Mouse (Mus musculus) forebrain, embryonic 15.5 days (tissue): Measurements from ENCODE around the gene Wbp11. TPM values are rescaled to one million over a fixed set of nuclear protein-coding genes. Genes with fewer than 3 reads are reported as not detected.

Experiments used
- ATAC-seq: fragments of 200-750 bp; cut with Nextera tagmentation; replicated peaks from 2 replicates; pipeline ENCODE4 v1.8.0; 2017; ENCODE audit warnings: mild to moderate bottlenecking, moderate TSS enrichment, moderate library complexity
- H3K27ac ChIP-seq: fragments of 300-500 bp; sonication (generic); replicated peaks from 2 replicates; pipeline ENCODE4 v1.5.1; 2015; ENCODE audit warnings: mild to moderate bottlenecking, inconsistent platforms
- H3K27me3 ChIP-seq: fragments of 300-500 bp; sonication (generic); 2 replicates; pipeline ENCODE4 v1.6.1; 2015; ENCODE audit warnings: inconsistent platforms
- H3K36me3 ChIP-seq: fragments of 300-500 bp; sonication (generic); 2 replicates; pipeline ENCODE4 v1.6.1; 2015; ENCODE audit warnings: mild to moderate bottlenecking, inconsistent platforms
- H3K4me1 ChIP-seq: fragments of 300-500 bp; sonication (generic); 2 replicates; pipeline ENCODE4 v1.6.1; 2015; ENCODE audit warnings: inconsistent platforms
- H3K4me2 ChIP-seq: fragments of 300-500 bp; sonication (generic); replicated peaks from 2 replicates; pipeline ENCODE4 v1.6.1; 2015; ENCODE audit warnings: mild to moderate bottlenecking, inconsistent platforms
- H3K4me3 ChIP-seq: fragments of 300-500 bp; sonication (generic); 2 replicates; pipeline ENCODE4 v1.5.1; 2015; ENCODE audit warnings: mild to moderate bottlenecking, inconsistent platforms
- H3K9ac ChIP-seq: fragments of 300-500 bp; sonication (generic); replicated peaks from 2 replicates; pipeline ENCODE4 v1.6.1; 2015; ENCODE audit warnings: mild to moderate bottlenecking, inconsistent platforms
- H3K9me3 ChIP-seq: fragments of 300-500 bp; sonication (generic); 2 replicates; pipeline ENCODE4 v1.6.1; 2016; ENCODE audit warnings: inconsistent platforms
- WGBS: fragments of 180-500 bp; shearing (Covaris S2); methylation state at CpG from one replicate; pipeline ENCODE4 v1.1.7; 2015; ENCODE audit warnings: mixed read lengths; 5-methylcytosine and 5-hydroxymethylcytosine counted together
- microRNA-seq: library from miRNA; unstranded; fragments of <30 nt; microRNA quantifications from one replicate; pipeline ENCODE4, GENCODE M21; 2016
- polyA plus RNA-seq: library from polyadenylated mRNA; unstranded; fragments of >200 nt; fragmentation: Nextera tagmentation; extraction: Ambion mirVana; gene quantifications from 2 replicates; pipeline ENCODE4 v1.2.1, GENCODE M21; 2015

The Wbp11 gene
- polyA plus RNA-seq, 1 experiment from 2014 or later, result 82.5 TPM

DNA sequence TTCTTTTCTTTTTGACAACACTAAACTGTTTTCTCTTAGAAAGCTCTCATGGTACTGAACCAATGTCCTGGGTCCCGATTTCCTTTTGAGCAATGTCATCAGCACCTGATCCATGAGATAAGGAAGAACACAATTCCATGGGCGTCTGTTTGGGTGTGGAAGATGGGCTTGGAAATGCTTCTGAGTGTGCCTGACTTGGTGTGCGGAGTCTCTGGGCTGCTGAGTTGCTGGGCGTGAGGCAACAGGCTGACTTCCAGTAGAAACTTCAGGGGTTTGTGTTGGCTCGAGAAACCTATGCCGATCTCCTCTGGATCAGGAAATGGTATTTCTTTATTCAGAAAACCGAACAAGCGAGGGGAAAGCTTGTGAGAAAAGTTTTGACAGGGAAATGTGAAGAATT is 58.9 kb downstream of the Wbp11 start:
- no peak overlapping the region for H3K4me2 ChIP-seq
- 89% methylated on average over 8 of the region's 8 CpGs for WGBS
- no peak overlapping the region for H3K27ac ChIP-seq
- H3K4me3 ChIP-seq, result no peak overlapping the region
- no peaks in the 10 kb centered on the region for H3K4me1 ChIP-seq
- no peak for ATAC-seq
- H3K9me3 ChIP-seq, result no peaks in the 10 kb centered on the region
- H3K9ac ChIP-seq, result no peak overlapping the region
- H3K36me3 ChIP-seq, result no peaks in the 10 kb centered on the region
- no peaks in the 10 kb centered on the region for H3K27me3 ChIP-seq

DNA sequence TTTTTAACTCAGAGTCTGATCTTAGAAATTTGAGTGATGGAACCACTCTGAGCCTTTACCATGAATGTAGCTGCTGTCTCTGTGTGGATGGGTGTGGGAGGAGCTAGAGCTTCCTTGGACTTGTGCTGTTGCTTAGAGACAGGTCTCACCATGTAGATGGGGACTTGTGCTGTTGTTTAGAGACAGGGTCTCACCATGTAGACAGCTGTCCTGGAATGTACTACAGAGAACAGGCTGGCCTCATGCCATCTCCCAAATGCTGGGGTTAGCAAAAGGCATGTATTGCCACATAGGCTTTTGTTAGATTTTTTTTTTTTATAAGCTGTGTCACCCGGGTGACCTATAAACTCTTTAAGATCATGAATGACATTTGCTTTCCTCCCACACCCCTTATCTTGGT is 64.1 kb downstream of the Wbp11 start:
- no peak overlapping the region for H3K4me2 ChIP-seq
- H3K9me3 ChIP-seq, result no peaks in the 10 kb centered on the region
- no peak overlapping the region for H3K4me3 ChIP-seq
- H3K9ac ChIP-seq, result no peak overlapping the region
- no peak for ATAC-seq
- no peak overlapping the region for H3K27ac ChIP-seq
- no peaks in the 10 kb centered on the region for H3K36me3 ChIP-seq
- no peaks in the 10 kb centered on the region for H3K27me3 ChIP-seq
- WGBS, result 88% methylated on average over 1 of the region's 1 CpGs
- H3K4me1 ChIP-seq, result no peaks in the 10 kb centered on the region

Small RNAs within 50 kb of the gene (microRNA-seq; reads per million reads assigned to microRNA genes)
- gene Gm44364, result not detected

Other genes with a start within 250 kb of the Wbp11 start
- 0.29 and 0.34 TPM in 2 replicates for gene Plbd1, start 166.3 kb downstream of the Wbp11 start, polyA plus RNA-seq
- 0.05 TPM in 2 replicates for gene Gucy2c, start 46.5 kb downstream of the Wbp11 start, polyA plus RNA-seq
- 0.97 and 1.1 TPM in 2 replicates for gene Hist4h4, start 23.8 kb downstream of the Wbp11 start, polyA plus RNA-seq
- gene H2afj, start 20.0 kb downstream of the Wbp11 start, polyA plus RNA-seq, result 120 and 132 TPM in 2 replicates
- gene BC049715, start 607 bp downstream of the Wbp11 start, polyA plus RNA-seq, result 0.93 and 1.1 TPM in 2 replicates
- gene Smco3, start 7.2 kb upstream of the Wbp11 start, polyA plus RNA-seq, result 0.18 TPM in 1 of 2 replicates, not detected in the other
- 0.06 TPM in 1 of 2 replicates, not detected in the other for gene Art4, start 29.5 kb upstream of the Wbp11 start, polyA plus RNA-seq
- 7.2 and 8.8 TPM in 2 replicates for gene Mgp, start 47.6 kb upstream of the Wbp11 start, polyA plus RNA-seq
- 0.18 and 0.66 TPM in 2 replicates for gene Erp27, start 93.9 kb upstream of the Wbp11 start, polyA plus RNA-seq
- gene Pde6h, start 95.6 kb upstream of the Wbp11 start, polyA plus RNA-seq, result not detected in 2 replicates
- 16.8 and 17.1 TPM in 2 replicates for gene Arhgdib, start 113.7 kb upstream of the Wbp11 start, polyA plus RNA-seq